Mouse (Mus musculus) granulocyte monocyte progenitor cell, adult 5-6 weeks (primary cell): ENCODE data around the gene Ncam1. TPM values are rescaled to one million over a fixed set of nuclear protein-coding genes. Genes with fewer than 3 reads are reported as not detected.

Experiments used
- ATAC-seq: replicated peaks from 2 replicates; pipeline ENCODE4 v1.8.0; 2016; ENCODE audit warnings: mild to moderate bottlenecking, moderate TSS enrichment, inconsistent platforms; ENCODE audit not compliant: poor library complexity, severe bottlenecking
- total RNA-seq, 2 experiments: library from RNA; stranded (forward) in 1 of 2; stranded (reverse) in 1 of 2; fragments of 200-712, 200-1000 nt in 1 of 2; fragments of >200 nt in 1 of 2; fragmentation: Nextera tagmentation in 1 of 2; gene quantifications; 2 replicates each; pipeline ENCODE4 v1.2.3; 2014 to 2017

Ncam1 gene
- total RNA-seq, 2 experiments from 2014 or later: 12.8 to 15.8 TPM

- peak; percentile 46 for ATAC-seq
These were observed 315.4 kb downstream of the Ncam1 start for GRCm38 (mm10) chr9:49483316-49483715.

- ATAC-seq: no peak
These were observed 326.6 kb downstream of the Ncam1 start for GRCm38 (mm10) chr9:49472126-49472525.

- no peak for ATAC-seq
These were observed 327.8 kb downstream of the Ncam1 start for GRCm38 (mm10) chr9:49470946-49471345.

- ATAC-seq: no peak
These were observed 328.7 kb downstream of the Ncam1 start for GRCm38 (mm10) chr9:49470006-49470405.

- ATAC-seq: no peak
These were observed 342.6 kb downstream of the Ncam1 start for GRCm38 (mm10) chr9:49456136-49456535.

- no peak for ATAC-seq
These were observed 346.3 kb downstream of the Ncam1 start for GRCm38 (mm10) chr9:49452396-49452795.
